Mouse (Mus musculus) mouse embryonic stem cell (cell line): ENCODE data around the gene Capn5.

Experiments
- in situ Hi-C, 2 experiments: fragments of 300-500 bp; cut with MboI; formaldehyde crosslinking; loops; 1 replicate in 1 of 2; 3 replicates in 1 of 2; pipeline ENCODE4 v1.14.3; 2019 to 2020; ENCODE audit warnings: low sequenced_read_pairs in 2 of 2, low pct_unique_long_range_greater_than_20kb in 1 of 2, mixed read lengths in 1 of 2; ENCODE audit not compliant: unreplicated experiment in 1 of 2

Gene Capn5

GRCm38 (mm10) chr7:98102488-98102887 is 75.6 kb downstream of the Capn5 start:
- in situ Hi-C loops, result loop anchor here in 1 of 2 experiments (25.0 kb wide), 1 partner anchor 365 kb away; the partner anchor contains the start of gene Aqp11

GRCm38 (mm10) chr7:98097557-98097956 is 80.5 kb downstream of the Capn5 start:
- in situ Hi-C loops, result no loop called here

- in situ Hi-C loops, result no loop called here
Measured at GRCm38 (mm10) chr7:98095852-98096251, 82.2 kb downstream of the Capn5 start.

GRCm38 (mm10) chr7:98086346-98086745 is 91.7 kb downstream of the Capn5 start:
- in situ Hi-C loops, result no loop called here

GRCm38 (mm10) chr7:98085314-98085713 is 92.8 kb downstream of the Capn5 start:
- in situ Hi-C loops, result no loop called here

DNA sequence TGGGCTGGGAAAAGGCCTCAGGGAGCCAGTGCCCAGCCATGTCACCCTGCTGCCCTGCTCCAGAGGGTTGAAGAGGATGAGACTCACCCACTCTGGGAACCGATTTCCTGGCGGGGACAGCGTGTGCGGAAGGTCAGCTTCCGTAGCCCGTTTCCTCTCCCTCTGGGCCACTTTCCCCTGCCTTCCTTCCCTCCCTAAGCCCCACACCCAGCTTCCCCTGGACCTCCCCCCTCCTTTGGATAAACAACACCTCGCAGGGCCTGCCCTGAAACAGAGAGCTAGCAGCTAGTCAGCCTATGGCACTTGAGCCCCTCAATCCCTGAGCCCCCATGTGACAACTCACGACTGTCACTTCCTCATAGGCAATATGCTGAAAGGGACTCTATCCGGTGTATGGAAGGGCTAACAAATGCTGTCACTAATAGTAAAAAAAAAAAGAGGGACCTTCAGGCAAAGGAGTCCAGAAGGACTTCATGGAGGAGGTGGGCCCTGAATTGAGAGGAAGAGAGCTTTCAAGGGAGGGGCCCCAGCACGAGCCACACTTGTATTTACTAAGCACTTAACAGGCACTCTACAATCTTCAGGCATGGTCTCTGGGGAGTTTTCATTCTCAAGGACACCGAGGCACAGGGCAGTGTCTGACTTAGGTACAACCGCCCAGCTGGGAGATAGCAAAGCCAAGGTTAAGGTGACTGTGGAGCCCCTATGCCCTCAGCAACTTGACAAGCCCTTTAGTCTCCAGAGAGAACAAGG is 93.4 kb downstream of the Capn5 start:
- in situ Hi-C loops, result no loop called here

DNA sequence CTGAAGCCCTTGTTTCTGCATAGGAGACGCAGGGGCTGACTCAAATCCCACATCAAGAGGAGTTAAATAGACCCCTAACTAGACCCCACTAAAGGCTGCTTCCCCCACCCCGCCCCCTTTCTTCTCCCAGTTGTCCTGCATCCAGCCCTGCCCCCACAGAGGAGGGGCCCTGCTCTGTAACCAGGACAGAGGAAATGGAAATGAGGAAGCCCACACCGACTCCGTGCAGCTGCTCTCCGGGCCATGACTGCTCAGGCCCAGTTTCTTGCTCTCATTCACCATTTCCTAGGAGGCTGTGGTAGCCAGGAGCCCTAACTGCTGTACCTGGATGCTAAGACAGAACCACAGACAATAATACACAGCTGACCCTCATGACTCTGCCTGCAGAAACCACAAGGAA is 95.7 kb downstream of the Capn5 start:
- in situ Hi-C loops, result no loop called here

GRCm38 (mm10) chr7:98077453-98077852 is 100.6 kb downstream of the Capn5 start:
- in situ Hi-C loops, result no loop called here

DNA sequence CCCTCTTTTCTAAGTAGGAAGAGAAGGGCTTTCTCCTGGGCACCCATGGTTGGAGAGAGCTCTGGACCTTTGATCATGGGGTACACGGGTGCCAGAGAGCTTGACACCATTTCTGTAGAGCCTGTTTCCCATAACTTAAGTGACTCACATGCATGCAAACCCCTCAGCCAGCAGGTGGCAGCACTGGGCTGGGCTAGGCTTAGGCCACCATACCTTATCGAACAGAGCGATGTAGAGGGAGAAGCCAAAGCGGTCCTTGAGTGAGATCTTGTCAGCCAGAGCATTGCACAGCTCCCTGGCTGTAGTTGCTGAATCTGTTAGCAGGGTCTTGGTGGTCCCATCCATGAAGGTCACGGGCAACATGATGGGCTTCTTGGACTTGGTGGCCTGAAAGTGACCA is 106.5 kb downstream of the Capn5 start:
- in situ Hi-C loops, result loop anchor here in 1 of 2 experiments (5.0 kb wide), 1 partner anchor 46 kb away; the partner anchor contains the start of gene Myo7a
